Mouse (Mus musculus): ENCODE data around the gene Syngr2.

DNA sequence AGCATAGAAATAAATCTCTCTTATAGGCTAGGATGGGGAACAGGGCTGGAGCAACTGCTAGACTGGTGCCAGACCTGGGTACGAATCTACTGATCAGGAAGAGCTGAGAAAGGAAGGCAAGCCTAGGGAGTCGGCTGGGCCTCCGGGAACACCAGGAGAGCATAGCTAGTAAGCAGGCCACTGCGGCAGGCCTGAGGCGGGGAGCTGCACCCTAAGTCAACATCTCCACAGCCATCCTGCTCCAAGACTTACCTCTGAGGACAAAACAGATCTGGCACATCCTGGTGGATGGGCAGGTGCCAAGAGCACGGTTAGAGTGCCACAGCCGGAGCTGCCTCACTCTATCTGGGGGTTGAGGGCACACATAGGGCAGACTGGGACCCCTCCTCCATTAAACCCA, 10.7 kb downstream of the Syngr2 start:
- TF ChIP-seq CTCF (IDR thresholded peaks at IDR 0.05; ENCODE audit: borderline replicate concordance, insufficient read depth, low read length) = no peak
- no peak for TF ChIP-seq POLR2A (IDR thresholded peaks at IDR 0.05; ENCODE audit: low read depth, low read length)
